Mouse (Mus musculus) kidney, adult 2 months (tissue): Measurements from ENCODE around the gene 2610528J11Rik.
"Not testable (repeated sequence)": the region's sequence is repeated elsewhere in the genome, so short reads cannot be mapped to it uniquely, and the experiment has no call there.

Experiments used
- CTCF ChIP-seq: fragments of 200-500 bp; conservative IDR thresholded peaks from 2 replicates; pipeline ENCODE4 v1.5.1; 2011; ENCODE audit warnings: low read depth, mild to moderate bottlenecking, control low read depth, low read length, moderate library complexity, mixed read lengths; ENCODE audit not compliant: insufficient read depth, insufficient read length
- POLR2A ChIP-seq: fragments of 200-500 bp; IDR thresholded peaks from one replicate; pipeline ENCODE4 v1.6.1; 2011; ENCODE audit warnings: low read depth, low read length, control low read depth

- TF ChIP-seq CTCF, POLR2A: not testable (repeated sequence)
Measured at GRCm38 (mm10) chr4:118507171-118507570, 19.6 kb upstream of the 2610528J11Rik start.
